Mouse (Mus musculus) liver, adult 2 months (tissue): Measurements from ENCODE around the gene Slc7a5.

Experiments
- CTCF ChIP-seq: fragments of 200-500 bp; IDR thresholded peaks from 2 replicates; pipeline ENCODE4 v1.5.1; 2011; ENCODE audit warnings: low read depth, low read length, control low read depth
- POLR2A ChIP-seq: fragments of 200-500 bp; IDR thresholded peaks from 2 replicates; pipeline ENCODE4 v1.6.1; 2011; ENCODE audit warnings: low read length, control low read depth; ENCODE audit not compliant: insufficient read depth; ENCODE audit errors: extremely low read depth

- TF ChIP-seq POLR2A (no peak), CTCF (no peak)
Observed at GRCm38 (mm10) chr8:121952800-121953199, 45.3 kb upstream of the Slc7a5 start.
